Mouse (Mus musculus) midbrain, embryonic 16.5 days (tissue): ENCODE data around the gene Chrm1. TPM values are rescaled to one million over a fixed set of nuclear protein-coding genes. Genes with fewer than 3 reads are reported as not detected.
"Not testable (repeated sequence)": the region's sequence is repeated elsewhere in the genome, so short reads cannot be mapped to it uniquely, and the experiment has no call there.

Experiments
- ATAC-seq: fragments of 200-750 bp; cut with Nextera tagmentation; 2 replicates; pipeline ENCODE4 v1.8.0; 2017; ENCODE audit warnings: moderate TSS enrichment
- H3K27ac ChIP-seq: fragments of 300-500 bp; sonication (generic); 2 replicates; pipeline ENCODE4 v1.5.1; 2014; ENCODE audit warnings: mild to moderate bottlenecking, low read length, mixed read lengths
- H3K27me3 ChIP-seq: fragments of 300-500 bp; sonication (generic); 2 replicates; pipeline ENCODE4 v1.6.1; 2014; ENCODE audit warnings: low read depth, low read length, mixed read lengths; ENCODE audit not compliant: control insufficient read depth, insufficient read depth
- H3K36me3 ChIP-seq: fragments of 300-500 bp; sonication (generic); 2 replicates; pipeline ENCODE4 v1.6.1; 2014; ENCODE audit warnings: mild to moderate bottlenecking, low read length, moderate library complexity, mixed read lengths; ENCODE audit not compliant: control insufficient read depth, insufficient read depth
- H3K4me1 ChIP-seq: fragments of 300-500 bp; sonication (generic); 2 replicates; pipeline ENCODE4 v1.6.1; 2014; ENCODE audit warnings: mild to moderate bottlenecking, low read length, mixed read lengths; ENCODE audit not compliant: control insufficient read depth, insufficient read depth
- H3K4me2 ChIP-seq: fragments of 300-500 bp; sonication (generic); 2 replicates; pipeline ENCODE4 v1.6.1; 2014; ENCODE audit warnings: mild to moderate bottlenecking, low read length, mixed read lengths
- H3K4me3 ChIP-seq: fragments of 300-500 bp; sonication (generic); 2 replicates; pipeline ENCODE4 v1.5.1; 2014; ENCODE audit warnings: low read depth, mild to moderate bottlenecking, low read length, moderate library complexity, mixed read lengths
- H3K9ac ChIP-seq: fragments of 300-500 bp; sonication (generic); 2 replicates; pipeline ENCODE4 v1.6.1; 2014; ENCODE audit warnings: low read depth, low read length, mixed read lengths
- H3K9me3 ChIP-seq: fragments of 300-500 bp; sonication (generic); replicated peaks from 2 replicates; pipeline ENCODE4 v1.6.1; 2014; ENCODE audit warnings: mild to moderate bottlenecking, low read length, mixed read lengths; ENCODE audit not compliant: control insufficient read depth, poor library complexity, severe bottlenecking
- WGBS: fragments of 180-500 bp; shearing (Covaris S2); extraction: QIAGEN DNeasy Blood & Tissue Kit; methylation state at CpG from one replicate; pipeline ENCODE4 v1.1.7; 2014; 5-methylcytosine and 5-hydroxymethylcytosine counted together
- polyA plus RNA-seq: library from polyadenylated mRNA; unstranded; fragments of >200 nt; fragmentation: Nextera tagmentation; extraction: Ambion mirVana; gene quantifications from 2 replicates; pipeline ENCODE4 v1.2.1, GENCODE M21; 2015

The Chrm1 gene
- polyA plus RNA-seq, 1 experiment from 2014 or later: 0.65 TPM

DNA sequence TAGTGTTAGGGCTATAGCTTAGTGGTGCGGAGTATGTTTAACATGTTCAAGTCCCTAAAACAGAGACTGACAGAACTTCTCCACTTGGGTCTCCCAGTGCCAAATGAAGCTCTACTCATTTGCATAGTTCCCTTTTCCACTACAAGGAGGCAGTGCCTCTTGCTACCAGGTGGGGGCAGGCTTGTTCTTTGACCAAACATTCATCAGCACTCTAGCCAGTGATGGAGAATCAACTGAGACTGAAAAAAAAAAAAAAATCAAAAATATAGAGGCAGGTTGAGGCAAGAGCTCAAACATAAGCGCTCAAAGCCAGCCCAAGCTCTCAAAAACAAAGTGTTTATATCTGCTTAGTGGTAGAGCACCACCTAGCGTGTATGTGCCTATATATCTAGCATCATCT, 54.8 kb downstream of the Chrm1 start:
- H3K9ac ChIP-seq: no peak overlapping the region
- H3K27ac ChIP-seq: no peak overlapping the region
- peaks cover 20% of the 10 kb centered on the region for H3K4me1 ChIP-seq
- H3K27me3 ChIP-seq: no peaks in the 10 kb centered on the region
- WGBS: 77% methylated on average over 3 of the region's 3 CpGs
- H3K4me3 ChIP-seq: no peak overlapping the region
- no peaks in the 10 kb centered on the region for H3K9me3 ChIP-seq
- no peak overlapping the region for H3K4me2 ChIP-seq
- ATAC-seq: no peak
- no peaks in the 10 kb centered on the region for H3K36me3 ChIP-seq

GRCm38 (mm10) chr19:8719037-8719436, 55.4 kb downstream of the Chrm1 start:
- H3K9me3 ChIP-seq, H3K27ac ChIP-seq, H3K4me3 ChIP-seq, H3K36me3 ChIP-seq, H3K9ac ChIP-seq, H3K4me2 ChIP-seq, ATAC-seq, H3K27me3 ChIP-seq: not testable (repeated sequence)
- peaks cover 18% of the 10 kb centered on the region for H3K4me1 ChIP-seq

DNA sequence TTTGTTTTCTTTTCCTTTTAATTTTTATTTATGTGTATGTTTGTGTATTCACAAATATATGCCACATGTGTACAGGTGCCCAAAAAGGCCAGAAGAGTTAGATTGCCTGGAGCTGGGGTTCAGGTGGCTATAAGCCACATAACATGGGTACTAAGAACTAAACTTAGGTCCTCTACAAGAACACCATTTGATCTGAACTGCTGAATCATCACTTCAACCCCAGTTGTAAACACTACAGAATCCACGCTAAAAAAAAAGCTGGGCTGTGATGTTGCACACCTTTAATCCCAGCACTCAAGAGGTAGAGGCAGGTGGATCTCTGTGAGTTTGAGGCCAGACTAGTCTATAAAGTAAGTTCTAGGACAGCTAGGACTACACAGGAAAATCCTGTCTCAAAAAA, 57.8 kb downstream of the Chrm1 start:
- Histone ChIP-seq H3K27ac (no peak overlapping the region), H3K4me3 (peak overlapping the region; percentile 78; the same call in 1 of the 2 replicates), H3K4me2 (peak overlapping the region; percentile 60), H3K9ac (no peak overlapping the region), H3K9me3 (no peaks in the 10 kb centered on the region), H3K4me1 (peaks cover 30% of the 10 kb centered on the region), H3K36me3 (peaks cover 18% of the 10 kb centered on the region), H3K27me3 (no peaks in the 10 kb centered on the region)
- ATAC-seq: no peak
- 97% methylated on average over 1 of the region's 1 CpGs for WGBS

GRCm38 (mm10) chr19:8722021-8722420, 58.4 kb downstream of the Chrm1 start:
- peaks cover 19% of the 10 kb centered on the region for H3K36me3 ChIP-seq
- 69% methylated on average over 4 of the region's 4 CpGs for WGBS
- H3K9ac ChIP-seq: peak overlapping the region; percentile 93
- no peaks in the 10 kb centered on the region for H3K27me3 ChIP-seq
- peak overlapping the region; percentile 78 for H3K4me3 ChIP-seq
- no peak for ATAC-seq
- no peak overlapping the region for H3K27ac ChIP-seq
- peak overlapping the region; percentile 60 for H3K4me2 ChIP-seq
- H3K4me1 ChIP-seq: peaks cover 30% of the 10 kb centered on the region
- no peaks in the 10 kb centered on the region for H3K9me3 ChIP-seq

DNA sequence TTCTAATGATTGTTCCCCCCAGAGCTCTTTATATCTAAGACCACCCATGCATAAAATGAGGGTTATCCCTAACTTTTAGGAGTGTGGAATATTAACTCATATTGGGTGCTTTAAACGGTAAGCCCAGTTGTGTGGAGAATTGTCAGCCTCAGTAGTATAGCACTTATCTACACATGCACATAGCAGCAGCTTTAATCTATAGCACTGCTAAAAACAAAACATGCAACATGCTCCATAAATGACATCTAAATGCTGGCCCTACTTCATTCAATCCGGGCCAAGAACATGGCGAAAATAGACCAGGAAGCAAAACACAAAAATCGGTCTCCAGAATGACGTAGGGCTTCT, 58.9 kb downstream of the Chrm1 start:
- ATAC-seq: peak; percentile 15
- WGBS: 0% methylated on average over 5 of the region's 5 CpGs
- Histone ChIP-seq H3K9ac (peak overlapping the region; percentile 93), H3K4me1 (peaks cover 30% of the 10 kb centered on the region), H3K27ac (peak overlapping the region; percentile 97), H3K4me3 (peak overlapping the region; percentile 78), H3K27me3 (no peaks in the 10 kb centered on the region), H3K9me3 (no peaks in the 10 kb centered on the region), H3K4me2 (peak overlapping the region; percentile 60), H3K36me3 (peaks cover 19% of the 10 kb centered on the region)

DNA sequence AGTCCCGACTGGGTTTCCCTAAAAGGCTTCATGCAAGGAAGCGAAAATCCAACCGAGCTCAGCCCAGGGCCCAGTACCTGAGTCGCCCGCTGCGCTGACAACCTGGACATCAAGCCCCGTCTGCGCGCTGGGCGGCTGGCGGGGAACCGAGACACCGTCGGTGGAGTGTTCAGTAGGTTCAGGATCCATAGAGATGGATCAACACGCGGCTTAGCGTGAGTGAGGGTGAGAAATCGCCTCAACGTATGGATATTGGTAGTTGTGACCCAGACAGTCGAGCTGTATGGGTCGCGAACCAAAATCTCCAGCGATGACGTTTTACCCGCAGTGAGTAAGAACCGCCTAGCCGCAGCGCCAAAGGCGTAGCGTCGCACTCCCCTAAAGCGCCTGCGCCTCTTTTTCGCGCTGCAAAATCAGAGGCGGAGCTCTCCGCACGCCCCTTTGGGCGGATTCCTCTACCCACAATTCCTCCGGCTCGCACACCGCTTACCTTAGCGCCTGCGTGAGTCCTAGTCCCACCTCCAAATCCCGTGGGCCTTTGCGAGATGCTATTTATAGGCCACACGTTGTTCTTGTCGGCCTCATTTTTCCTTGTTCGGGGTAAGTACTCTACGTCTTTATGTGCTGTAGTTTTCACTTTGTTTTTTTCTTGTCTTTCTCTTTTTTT, 59.5 kb downstream of the Chrm1 start, which contains the start of gene Slc3a2:
Gene Slc3a2 (minus strand): TSS at position 463 of the 667 bp plus-strand sequence.
- H3K27ac ChIP-seq: peak within 1 kb of the TSS; percentile 97
- H3K36me3 ChIP-seq: peaks cover 19% of the 10 kb centered on the region
- H3K9ac ChIP-seq: peak within 1 kb of the TSS; percentile 94
- peak within 1 kb of the TSS; percentile 87 for H3K4me2 ChIP-seq
- under 1% methylated on average over 50 of the region's 50 CpGs for WGBS
- no peaks in the 10 kb centered on the region for H3K27me3 ChIP-seq
- peak; percentile 97 for ATAC-seq
- H3K4me3 ChIP-seq: peak within 1 kb of the TSS; percentile 78
- H3K9me3 ChIP-seq: no peaks in the 10 kb centered on the region
- H3K4me1 ChIP-seq: peaks cover 30% of the 10 kb centered on the region

- peak; percentile 18; the same call in 1 of the 2 replicates for ATAC-seq
- no peaks in the 10 kb centered on the region for H3K9me3 ChIP-seq
- peak overlapping the region; percentile 79 for H3K27ac ChIP-seq
- H3K4me2 ChIP-seq: peak overlapping the region; percentile 87
- WGBS: under 1% methylated on average over 20 of the region's 20 CpGs
- H3K4me1 ChIP-seq: peaks cover 30% of the 10 kb centered on the region
- no peaks in the 10 kb centered on the region for H3K27me3 ChIP-seq
- H3K9ac ChIP-seq: peak overlapping the region; percentile 94
- H3K36me3 ChIP-seq: peaks cover 19% of the 10 kb centered on the region
- peak overlapping the region; percentile 78 for H3K4me3 ChIP-seq
Observed at GRCm38 (mm10) chr19:8723574-8724346, 60.2 kb downstream of the Chrm1 start.

DNA sequence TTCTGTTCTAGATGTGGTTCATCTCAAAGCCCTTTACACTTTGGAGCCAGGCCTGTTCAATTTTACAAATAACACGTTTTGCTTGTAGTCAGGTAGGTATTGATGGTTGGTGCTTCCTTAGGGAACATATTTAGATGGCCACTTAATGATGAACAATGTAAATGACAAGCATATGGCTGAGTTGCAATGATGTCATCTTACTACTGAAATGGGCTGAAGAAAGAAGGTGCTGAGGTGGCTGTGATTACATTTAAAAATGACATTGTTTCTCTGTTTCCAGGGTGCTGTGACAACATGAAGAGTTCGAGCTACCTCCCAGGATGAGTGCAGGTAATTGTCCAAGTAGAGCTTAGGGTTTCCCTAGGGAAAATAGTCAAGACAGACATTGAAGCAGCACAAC, 60.8 kb downstream of the Chrm1 start:
- H3K27me3 ChIP-seq: no peaks in the 10 kb centered on the region
- peaks cover 30% of the 10 kb centered on the region for H3K4me1 ChIP-seq
- peak overlapping the region; percentile 87 for H3K4me2 ChIP-seq
- WGBS: 2% methylated on average over 2 of the region's 2 CpGs
- H3K27ac ChIP-seq: peak overlapping the region; percentile 79
- no peaks in the 10 kb centered on the region for H3K9me3 ChIP-seq
- peak overlapping the region; percentile 78 for H3K4me3 ChIP-seq
- ATAC-seq: no peak
- peaks cover 19% of the 10 kb centered on the region for H3K36me3 ChIP-seq
- peak overlapping the region; percentile 94 for H3K9ac ChIP-seq

DNA sequence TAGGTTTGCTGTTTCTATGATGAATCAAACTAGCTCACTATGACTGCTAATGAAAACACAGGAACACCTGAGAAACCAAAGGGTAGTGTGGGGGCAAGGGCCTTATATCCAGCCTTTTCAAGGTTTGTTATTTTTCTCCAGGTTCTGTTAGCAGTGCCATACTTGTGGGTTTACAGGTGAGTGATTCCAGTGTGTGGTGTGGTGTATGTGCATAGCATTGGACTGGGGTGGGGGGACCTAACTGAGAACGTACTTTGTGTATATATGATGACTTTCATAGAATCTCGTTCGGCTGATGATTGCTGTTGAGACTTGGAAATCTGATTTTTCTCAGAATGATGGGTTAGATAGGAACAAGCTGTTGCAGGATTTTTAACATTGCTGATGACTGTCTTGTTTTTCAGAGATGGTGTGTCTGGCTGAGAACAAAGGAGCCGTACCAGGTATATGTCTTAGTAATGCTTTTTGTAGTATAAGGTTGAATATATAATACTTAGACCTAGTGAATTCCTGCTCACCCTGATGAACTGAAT, 61.6 kb downstream of the Chrm1 start:
- Histone ChIP-seq H3K4me3 (no peak overlapping the region; the same call in 1 of the 2 replicates), H3K27ac (no peak overlapping the region), H3K36me3 (peaks cover 19% of the 10 kb centered on the region), H3K9ac (0 out of 2 replicates have a peak overlapping the region, but pooled peaks have one; percentile 7), H3K4me2 (peak overlapping the region; percentile 87), H3K4me1 (peaks cover 30% of the 10 kb centered on the region), H3K27me3 (no peaks in the 10 kb centered on the region), H3K9me3 (no peaks in the 10 kb centered on the region)
- WGBS: 51% methylated on average over 4 of the region's 4 CpGs
- ATAC-seq: no peak
